Mouse (Mus musculus): ENCODE results near the gene Spocd1. TPM values are rescaled to one million over a fixed set of nuclear protein-coding genes. Genes with fewer than 3 reads are reported as not detected.

The Spocd1 gene
- total RNA-seq, 2 experiments from 2014 or later, result not detected

DNA sequence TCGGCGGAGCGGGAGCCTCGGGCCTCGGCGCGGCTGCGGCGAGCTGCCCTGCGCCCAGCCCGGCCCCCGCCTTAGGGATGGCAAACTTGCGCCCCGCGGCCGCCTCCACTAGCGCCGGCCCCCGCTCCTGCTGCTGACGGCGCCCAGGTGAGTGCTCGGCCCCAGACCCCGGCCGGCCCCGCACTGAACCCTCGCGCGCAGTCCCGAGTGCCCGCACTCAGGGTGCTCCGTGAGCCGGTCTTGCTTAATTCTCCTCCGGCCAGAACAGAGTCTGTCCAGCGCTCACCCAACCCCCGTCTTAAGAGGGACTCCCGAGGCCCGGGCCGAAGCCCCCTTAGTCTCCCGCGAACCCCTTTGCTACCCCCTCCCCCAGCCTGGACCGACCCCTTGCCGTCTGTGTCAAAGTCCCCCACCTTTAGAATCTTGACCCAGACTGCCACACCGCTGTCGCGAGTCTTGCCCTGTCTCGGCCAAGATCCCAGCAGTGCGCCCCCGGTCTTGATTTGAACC, 56.2 kb downstream of the Spocd1 start:
- peak; percentile 36 for DNase-seq
- TF ChIP-seq CTCF (IDR thresholded peaks at IDR 0.05), result no peak
- intact Hi-C loops (cut with DNase I), result no loop called here

DNA sequence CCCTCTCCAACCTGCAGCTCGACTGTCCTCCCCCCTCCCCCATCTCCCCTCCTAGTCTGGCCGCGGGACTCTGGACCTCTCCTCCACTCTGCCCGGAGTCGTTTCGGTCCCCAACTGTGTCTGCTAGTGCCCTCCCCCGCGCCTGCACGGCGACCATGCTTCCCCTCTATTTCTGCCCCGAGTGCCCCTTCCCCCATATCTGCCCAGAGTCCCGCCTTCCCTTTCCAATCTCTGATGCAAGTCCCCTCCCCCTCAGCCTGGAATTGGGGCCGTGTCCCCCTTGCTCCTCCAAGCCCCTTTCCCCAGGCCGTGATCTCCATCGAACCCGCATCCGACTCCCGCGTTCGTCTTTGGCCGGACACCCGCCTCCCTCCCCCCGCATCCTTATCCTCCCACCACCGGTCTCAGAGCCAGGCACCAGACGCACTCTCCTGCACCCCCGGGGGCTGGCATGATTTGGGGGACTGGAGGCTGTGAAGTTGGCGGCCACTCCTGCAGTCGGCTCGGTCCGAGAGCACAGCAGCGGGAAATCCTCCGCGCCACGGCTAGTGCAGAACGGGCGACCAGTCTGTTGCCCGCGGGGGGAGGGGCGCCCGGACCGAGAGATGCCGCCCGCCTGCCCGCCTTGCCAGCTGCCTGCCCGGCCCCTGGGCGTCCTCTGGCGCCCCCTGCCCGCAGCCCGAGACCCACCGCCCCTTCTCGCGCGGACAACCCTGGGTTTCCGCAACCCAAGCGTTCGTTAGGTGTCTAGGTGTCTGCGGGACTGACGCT, 56.8 kb downstream of the Spocd1 start:
- H3K4me3 ChIP-seq, result peak overlapping the region; percentile 83
- intact Hi-C loops (cut with DNase I), result no loop called here
- no peak overlapping the region for H3K27ac ChIP-seq
- peak; percentile 51 for TF ChIP-seq CTCF (IDR thresholded peaks at IDR 0.05)
- peak; percentile 72 for DNase-seq

More for the DNA sequence above, 56.2 kb downstream of the Spocd1 start:
- Histone ChIP-seq H3K27ac (no peak overlapping the region), H3K4me3 (peak overlapping the region; percentile 83)

- no peak for TF ChIP-seq CTCF (IDR thresholded peaks at IDR 0.05)
- Histone ChIP-seq H3K27ac (no peak overlapping the region), H3K4me3 (peak overlapping the region; percentile 73)
- intact Hi-C loops (cut with DNase I), result no loop called here
- peak; percentile 53 for DNase-seq
These were observed 58.9 kb downstream of the Spocd1 start for GRCm38 (mm10) chr4:129987825-129988504.

DNA sequence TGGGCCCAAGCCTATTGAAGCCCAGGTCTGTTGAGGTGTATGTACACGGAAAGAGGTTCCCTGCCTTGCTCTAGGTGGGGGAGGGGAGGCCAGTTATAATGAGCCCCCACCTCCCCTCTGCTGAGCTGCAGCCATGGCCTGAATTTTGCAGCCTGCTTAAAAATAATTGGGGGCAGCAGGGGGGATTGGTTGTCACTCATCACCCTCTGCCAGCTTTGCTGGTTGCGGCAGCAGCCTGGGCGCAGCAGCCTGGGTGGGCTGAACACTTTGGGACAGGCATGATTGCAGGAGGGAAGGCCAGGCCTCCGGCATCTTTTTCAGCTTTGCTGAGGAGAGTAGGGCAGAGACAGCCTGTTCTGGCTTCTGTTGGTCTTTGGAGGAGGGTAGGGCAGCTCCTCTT, 60.9 kb downstream of the Spocd1 start:
- DNase-seq, result no peak
- no peak overlapping the region for H3K27ac ChIP-seq
- intact Hi-C loops (cut with DNase I), result no loop called here
- no peak overlapping the region for H3K4me3 ChIP-seq
- no peak for TF ChIP-seq CTCF (IDR thresholded peaks at IDR 0.05)

GRCm38 (mm10) chr4:129992720-129993119, 63.7 kb downstream of the Spocd1 start:
- Histone ChIP-seq H3K4me3 (no peak overlapping the region), H3K27ac (no peak overlapping the region)
- no peak for TF ChIP-seq CTCF (IDR thresholded peaks at IDR 0.05)
- no peak for DNase-seq
- intact Hi-C loops (cut with DNase I), result no loop called here

DNA sequence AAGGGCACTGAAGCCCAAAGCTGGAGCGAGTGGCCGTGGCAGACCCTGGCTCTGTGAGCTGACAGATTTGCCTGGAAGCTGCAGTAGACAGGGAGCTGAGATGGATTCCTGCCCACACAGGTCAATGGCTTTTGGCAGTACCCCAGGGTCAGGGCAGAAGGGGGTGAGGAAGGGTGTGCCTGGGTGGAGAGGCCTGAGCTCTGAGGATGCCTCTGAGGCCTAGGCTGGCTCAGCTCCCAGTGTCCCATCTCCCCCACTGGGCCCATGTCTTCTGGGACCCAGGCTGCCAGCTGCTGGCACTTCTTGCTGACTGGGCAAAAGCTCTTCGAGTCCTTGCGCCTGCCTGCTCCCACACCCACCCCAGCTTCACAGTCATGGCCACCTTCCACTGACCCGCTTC, 64.2 kb downstream of the Spocd1 start:
- Histone ChIP-seq H3K27ac (no peak overlapping the region), H3K4me3 (no peak overlapping the region)
- TF ChIP-seq CTCF (IDR thresholded peaks at IDR 0.05), result no peak
- intact Hi-C loops (cut with DNase I), result no loop called here
- no peak for DNase-seq

GRCm38 (mm10) chr4:129993944-129994695, 65.1 kb downstream of the Spocd1 start:
- H3K4me3 ChIP-seq, result no peak overlapping the region
- H3K27ac ChIP-seq, result no peak overlapping the region
- DNase-seq, result no peak
- TF ChIP-seq CTCF (IDR thresholded peaks at IDR 0.05), result no peak
- intact Hi-C loops (cut with DNase I), result no loop called here

GRCm38 (mm10) chr4:129994728-129995127, 65.7 kb downstream of the Spocd1 start:
- Histone ChIP-seq H3K27ac (no peak overlapping the region), H3K4me3 (no peak overlapping the region)
- no peak for TF ChIP-seq CTCF (IDR thresholded peaks at IDR 0.05)
- intact Hi-C loops (cut with DNase I), result no loop called here
- no peak for DNase-seq

DNA sequence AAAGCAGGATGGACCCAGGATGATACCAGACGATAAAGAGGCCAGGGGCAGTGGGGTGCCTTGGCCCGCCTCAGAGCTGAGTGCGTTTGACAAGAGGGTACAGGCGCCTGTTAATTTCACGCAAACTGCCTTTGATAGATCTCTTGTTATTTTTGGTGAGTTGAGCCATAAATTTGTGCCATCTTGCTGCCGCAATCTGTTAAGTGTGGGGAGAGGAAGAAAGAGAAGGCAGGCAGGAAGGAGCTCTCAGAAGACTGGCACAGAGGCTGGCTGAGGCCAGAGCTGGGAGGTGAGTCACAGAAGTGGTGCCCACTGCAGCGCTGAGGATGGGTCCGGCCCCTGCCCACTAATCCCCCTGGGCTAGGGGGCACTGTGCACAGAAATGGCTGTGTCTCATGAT, 66.2 kb downstream of the Spocd1 start:
- TF ChIP-seq CTCF (IDR thresholded peaks at IDR 0.05), result no peak
- Histone ChIP-seq H3K27ac (no peak overlapping the region), H3K4me3 (no peak overlapping the region)
- no peak for DNase-seq
- intact Hi-C loops (cut with DNase I), result no loop called here

GRCm38 (mm10) chr4:129996015-129996414, 67.0 kb downstream of the Spocd1 start:
- no peak for DNase-seq
- intact Hi-C loops (cut with DNase I), result no loop called here

GRCm38 (mm10) chr4:129998124-129998523, 69.1 kb downstream of the Spocd1 start:
- intact Hi-C loops (cut with DNase I), result no loop called here
- Histone ChIP-seq H3K27ac (no peak overlapping the region), H3K4me3 (no peak overlapping the region)
- DNase-seq, result no peak
- TF ChIP-seq CTCF (IDR thresholded peaks at IDR 0.05), result no peak

More at GRCm38 (mm10) chr4:129996015-129996414, 67.0 kb downstream of the Spocd1 start:
- Histone ChIP-seq H3K4me3 (no peak overlapping the region), H3K27ac (no peak overlapping the region)
- peak; percentile 9; the same call in 1 of the 2 replicates for TF ChIP-seq CTCF (IDR thresholded peaks at IDR 0.05)

DNA sequence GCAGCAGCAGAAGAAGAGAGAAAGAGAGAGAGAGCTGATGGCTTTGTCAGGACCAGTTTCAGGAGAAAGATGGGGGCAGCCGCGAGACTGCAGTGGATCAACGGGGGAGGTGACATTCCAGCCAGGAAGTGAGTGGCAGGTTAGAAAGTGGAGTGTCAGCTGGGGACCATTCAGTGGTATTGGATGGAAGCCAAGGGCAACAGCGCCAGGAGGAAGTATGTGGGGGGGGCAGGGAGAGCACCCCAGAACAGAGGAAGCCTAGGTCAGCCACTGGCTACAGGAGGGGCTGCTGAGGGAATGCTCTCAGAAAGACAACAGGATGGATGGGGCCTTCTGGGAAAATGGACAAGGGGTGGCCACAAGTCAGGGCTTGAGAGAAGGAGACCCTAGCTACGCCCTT, 72.7 kb downstream of the Spocd1 start:
- no peak overlapping the region for H3K27ac ChIP-seq

GRCm38 (mm10) chr4:130002157-130002556, 73.1 kb downstream of the Spocd1 start:
- no peak overlapping the region for H3K27ac ChIP-seq

More for the DNA sequence above, 72.7 kb downstream of the Spocd1 start:
- DNase-seq, result no peak
- intact Hi-C loops (cut with DNase I), result no loop called here
- TF ChIP-seq CTCF (IDR thresholded peaks at IDR 0.05), result no peak
- no peak overlapping the region for H3K4me3 ChIP-seq

More at GRCm38 (mm10) chr4:130002157-130002556, 73.1 kb downstream of the Spocd1 start:
- H3K4me3 ChIP-seq, result no peak overlapping the region
- TF ChIP-seq CTCF (IDR thresholded peaks at IDR 0.05), result no peak
- no peak for DNase-seq
- intact Hi-C loops (cut with DNase I), result no loop called here
